Mouse (Mus musculus) forebrain, embryonic 16.5 days (tissue): ENCODE results near the gene Nlgn1. TPM values are rescaled to one million over a fixed set of nuclear protein-coding genes. Genes with fewer than 3 reads are reported as not detected.

Source experiments
- ATAC-seq: fragments of 200-750 bp; cut with Nextera tagmentation; 2 replicates; pipeline ENCODE4 v1.8.0; 2017; ENCODE audit warnings: mild to moderate bottlenecking, moderate library complexity
- H3K27ac ChIP-seq: fragments of 300-500 bp; sonication (generic); 2 replicates; pipeline ENCODE4 v1.5.1; 2014; ENCODE audit warnings: low read length, control low read depth
- H3K27me3 ChIP-seq: fragments of 300-500 bp; sonication (generic); replicated peaks from 2 replicates; pipeline ENCODE4 v1.6.1; 2014; ENCODE audit warnings: low read length; ENCODE audit not compliant: control insufficient read depth, insufficient read depth
- H3K36me3 ChIP-seq: fragments of 300-500 bp; sonication (generic); 2 replicates; pipeline ENCODE4 v1.6.1; 2014; ENCODE audit not compliant: control insufficient read depth, insufficient read depth
- H3K4me1 ChIP-seq: fragments of 300-500 bp; sonication (generic); replicated peaks from 2 replicates; pipeline ENCODE4 v1.6.1; 2014; ENCODE audit warnings: low read length; ENCODE audit not compliant: control insufficient read depth, insufficient read depth
- H3K4me2 ChIP-seq: fragments of 300-500 bp; sonication (generic); 2 replicates; pipeline ENCODE4 v1.6.1; 2014; ENCODE audit warnings: mild to moderate bottlenecking, low read length, control low read depth
- H3K4me3 ChIP-seq: fragments of 300-500 bp; sonication (generic); replicated peaks from 2 replicates; pipeline ENCODE4 v1.5.1; 2014; ENCODE audit warnings: mild to moderate bottlenecking, low read length, control low read depth
- H3K9ac ChIP-seq: fragments of 300-500 bp; sonication (generic); replicated peaks from 2 replicates; pipeline ENCODE4 v1.6.1; 2014; ENCODE audit warnings: low read depth, low read length, control low read depth
- H3K9me3 ChIP-seq: fragments of 300-500 bp; sonication (generic); 2 replicates; pipeline ENCODE4 v1.6.1; 2016; ENCODE audit warnings: low read length; ENCODE audit not compliant: control insufficient read depth
- WGBS: fragments of 180-500 bp; shearing (Covaris S2); extraction: QIAGEN DNeasy Blood & Tissue Kit; methylation state at CpG from one replicate; pipeline ENCODE4 v1.1.7; 2014; 5-methylcytosine and 5-hydroxymethylcytosine counted together
- polyA plus RNA-seq: library from polyadenylated mRNA; unstranded; fragments of >200 nt; fragmentation: Nextera tagmentation; extraction: Ambion mirVana; gene quantifications from 2 replicates; pipeline ENCODE4 v1.2.1, GENCODE M21; 2015

The Nlgn1 gene
- polyA plus RNA-seq, 1 experiment from 2014 or later: 33.8 TPM

GRCm38 (mm10) chr3:25447181-25447580 is 885.1 kb downstream of the Nlgn1 start:
- Histone ChIP-seq H3K27ac (no peak overlapping the region), H3K4me2 (no peak overlapping the region), H3K9me3 (no peaks in the 10 kb centered on the region), H3K9ac (no peak overlapping the region), H3K36me3 (no peaks in the 10 kb centered on the region), H3K4me3 (no peak overlapping the region), H3K4me1 (no peaks in the 10 kb centered on the region), H3K27me3 (no peaks in the 10 kb centered on the region)
- WGBS: 66% methylated on average over 1 of the region's 1 CpGs
- peak; percentile 63 for ATAC-seq

GRCm38 (mm10) chr3:25443657-25444056 is 888.6 kb downstream of the Nlgn1 start:
- H3K4me2 ChIP-seq: no peak overlapping the region
- H3K9me3 ChIP-seq: no peaks in the 10 kb centered on the region
- H3K27ac ChIP-seq: no peak overlapping the region
- 86% methylated on average over 3 of the region's 3 CpGs for WGBS
- H3K36me3 ChIP-seq: no peaks in the 10 kb centered on the region
- no peak for ATAC-seq
- no peaks in the 10 kb centered on the region for H3K4me1 ChIP-seq
- no peaks in the 10 kb centered on the region for H3K27me3 ChIP-seq
- H3K4me3 ChIP-seq: no peak overlapping the region
- H3K9ac ChIP-seq: no peak overlapping the region

- Histone ChIP-seq H3K9ac (no peak overlapping the region), H3K4me1 (no peaks in the 10 kb centered on the region), H3K4me2 (no peak overlapping the region), H3K9me3 (no peaks in the 10 kb centered on the region), H3K27me3 (no peaks in the 10 kb centered on the region), H3K36me3 (no peaks in the 10 kb centered on the region), H3K27ac (no peak overlapping the region), H3K4me3 (no peak overlapping the region)
- ATAC-seq: no peak
- WGBS: 92% methylated on average over 1 of the region's 1 CpGs
These were observed 889.6 kb downstream of the Nlgn1 start for GRCm38 (mm10) chr3:25442617-25443016.

- H3K4me1 ChIP-seq: no peaks in the 10 kb centered on the region
- H3K9me3 ChIP-seq: no peaks in the 10 kb centered on the region
- no peaks in the 10 kb centered on the region for H3K27me3 ChIP-seq
- H3K9ac ChIP-seq: no peak overlapping the region
- H3K4me3 ChIP-seq: no peak overlapping the region
- H3K27ac ChIP-seq: no peak overlapping the region
- no peak for ATAC-seq
- no peaks in the 10 kb centered on the region for H3K36me3 ChIP-seq
- H3K4me2 ChIP-seq: no peak overlapping the region
These were observed 905.3 kb downstream of the Nlgn1 start for GRCm38 (mm10) chr3:25426931-25427330.

- Histone ChIP-seq H3K4me3 (no peak overlapping the region), H3K27ac (no peak overlapping the region), H3K9ac (no peak overlapping the region), H3K4me1 (no peaks in the 10 kb centered on the region), H3K4me2 (no peak overlapping the region), H3K9me3 (no peaks in the 10 kb centered on the region), H3K36me3 (no peaks in the 10 kb centered on the region), H3K27me3 (no peaks in the 10 kb centered on the region)
- 92% methylated on average over 4 of the region's 4 CpGs for WGBS
- ATAC-seq: no peak
These were observed 920.3 kb downstream of the Nlgn1 start for GRCm38 (mm10) chr3:25412003-25412402.
